Comparison of ENCODE assay signal across 9 mouse cellular contexts in genomic region chr10:81141455-81142210, GRCm38 (mm10). TPM values are rescaled to one million over a fixed set of nuclear protein-coding genes. Genes with fewer than 3 reads are reported as not detected.
DNase-seq lines count a peak whose midpoint lies in the region; ATAC-seq lines count a peak whose summit lies in the region.
"Had no signal": no experiment of that assay in that cellular context is flagged by ENCODE, and none has a peak within 500 bp of the region (broad histone marks: within the 10 kb centered on the region; RNA-seq: fewer than 3 reads in every experiment).

No protein-coding gene starts in this region.

- no peak overlapping the region for H3K4me2 ChIP-seq in hindbrain, embryonic 16.5 days (ENCODE audit: low read length)
- peak overlapping the region; percentile 92; the same call in 1 of the 2 replicates for H3K4me2 ChIP-seq in embryonic facial prominence, embryonic 14.5 days (ENCODE audit: low read depth, low read length)
- peak overlapping the region; percentile 93 for H3K4me2 ChIP-seq in liver, embryonic 16.5 days (ENCODE audit: low read depth, low read length)

- ATAC-seq in hindbrain, embryonic 16.5 days = no peak
- ATAC-seq in embryonic facial prominence, embryonic 14.5 days (ENCODE audit: low read depth) = no peak
- ATAC-seq in liver, embryonic 16.5 days (ENCODE audit: low read depth) = no peak

- no peak overlapping the region for H3K9ac ChIP-seq in hindbrain, embryonic 16.5 days (ENCODE audit: low read depth, low read length)
- H3K9ac ChIP-seq in embryonic facial prominence, embryonic 14.5 days (ENCODE audit: low read depth, low read length) = no peak overlapping the region
- H3K9ac ChIP-seq in liver, embryonic 16.5 days (ENCODE audit: low read depth, low read length) = peak overlapping the region; percentile 33; the same call in 1 of the 2 replicates

- 73% methylated on average over 7 of the region's 7 CpGs for WGBS in hindbrain, embryonic 10.5 days
- 79% methylated on average over 7 of the region's 7 CpGs for WGBS in hindbrain, embryonic 16.5 days
- WGBS in embryonic facial prominence, embryonic 14.5 days = 79% methylated on average over 4 of the region's 7 CpGs
- 76% methylated on average over 7 of the region's 7 CpGs for WGBS in liver, embryonic 16.5 days (ENCODE audit: insufficient replicate concordance)

- peaks cover 70% of the 10 kb centered on the region for H3K4me1 ChIP-seq in hindbrain, embryonic 10.5 days (replicated peaks)
- peaks cover 36% of the 10 kb centered on the region for H3K4me1 ChIP-seq in hindbrain, embryonic 16.5 days (ENCODE audit: control insufficient read depth, insufficient read depth, low read depth, low read length)
- peaks cover 31% of the 10 kb centered on the region for H3K4me1 ChIP-seq in embryonic facial prominence, embryonic 14.5 days (ENCODE audit: control insufficient read depth, insufficient read depth, low read length)
- H3K4me1 ChIP-seq in liver, embryonic 16.5 days (ENCODE audit: control insufficient read depth, low read depth, low read length) = peaks cover 60% of the 10 kb centered on the region

- peaks cover 43% of the 10 kb centered on the region for H3K36me3 ChIP-seq in hindbrain, embryonic 10.5 days
- H3K36me3 ChIP-seq in hindbrain, embryonic 16.5 days (ENCODE audit: control insufficient read depth, insufficient read depth, low read length) = peaks cover 25% of the 10 kb centered on the region
- peaks cover 33% of the 10 kb centered on the region for H3K36me3 ChIP-seq in embryonic facial prominence, embryonic 14.5 days (ENCODE audit: control insufficient read depth, insufficient read depth, low read length)
- H3K36me3 ChIP-seq in liver, embryonic 16.5 days (ENCODE audit: control insufficient read depth, insufficient read depth) = peaks cover 37% of the 10 kb centered on the region

- H3K9me3 ChIP-seq in hindbrain, embryonic 10.5 days = no peaks in the 10 kb centered on the region
- H3K9me3 ChIP-seq in hindbrain, embryonic 16.5 days (ENCODE audit: control insufficient read depth, low read length) = no peaks in the 10 kb centered on the region
- no peaks in the 10 kb centered on the region for H3K9me3 ChIP-seq in embryonic facial prominence, embryonic 14.5 days (ENCODE audit: control insufficient read depth, low read length)
- no peaks in the 10 kb centered on the region for H3K9me3 ChIP-seq in liver, embryonic 16.5 days (replicated peaks; ENCODE audit: control insufficient read depth, low read length)

- H3K27ac ChIP-seq in hindbrain, embryonic 10.5 days = peak overlapping the region; percentile 98; the same call in 1 of the 2 replicates
- H3K27ac ChIP-seq in hindbrain, embryonic 16.5 days (ENCODE audit: low read depth, low read length) = no peak overlapping the region
- H3K27ac ChIP-seq in embryonic facial prominence, embryonic 14.5 days (replicated peaks; ENCODE audit: low read depth, low read length) = peak overlapping the region; percentile 34; the same call in 1 of the 2 replicates
- H3K27ac ChIP-seq in liver, embryonic 16.5 days (ENCODE audit: low read length) = peak overlapping the region; percentile 58

- no peaks in the 10 kb centered on the region for H3K27me3 ChIP-seq in hindbrain, embryonic 10.5 days (ENCODE audit: insufficient read depth, poor library complexity, severe bottlenecking)
- no peaks in the 10 kb centered on the region for H3K27me3 ChIP-seq in hindbrain, embryonic 16.5 days (replicated peaks; ENCODE audit: control insufficient read depth, insufficient read depth, low read length)
- no peaks in the 10 kb centered on the region for H3K27me3 ChIP-seq in embryonic facial prominence, embryonic 14.5 days (replicated peaks; ENCODE audit: control insufficient read depth, insufficient read depth, low read length)
- H3K27me3 ChIP-seq in liver, embryonic 16.5 days (ENCODE audit: control insufficient read depth, insufficient read depth, low read depth, low read length) = no peaks in the 10 kb centered on the region

- no peak for DNase-seq in hindbrain, embryonic 10.5 days (ENCODE audit: low spot score)
- DNase-seq in R1 (ENCODE audit: low read depth, low spot score) = peak; percentile 82
- no peak for DNase-seq in embryonic facial prominence, embryonic 14.5 days (ENCODE audit: low spot score)
- no peak for DNase-seq in left cerebral cortex, adult 11 months (ENCODE audit: low spot score)
- no peak for DNase-seq in gastrocnemius, postnatal 4 days (ENCODE audit: low spot score in 2 of 2)
- DNase-seq in urinary bladder, postnatal 10 days (ENCODE audit: low spot score) = no peak
- DNase-seq: kidney, postnatal 4 days had no signal

- H3K4me3 ChIP-seq in hindbrain, embryonic 10.5 days = peak overlapping the region; percentile 74
- H3K4me3 ChIP-seq in hindbrain, embryonic 16.5 days (ENCODE audit: low read length) = no peak overlapping the region
- H3K4me3 ChIP-seq in embryonic facial prominence, embryonic 14.5 days (ENCODE audit: low read depth, low read length) = no peak overlapping the region
- peak overlapping the region; percentile 93 for H3K4me3 ChIP-seq in liver, embryonic 16.5 days (ENCODE audit: low read depth, low read length)

RNA-seq across cellular contexts. Expression of gene Zbtb7a, which starts 6.6 kb away (rescaled TPM):
- 9.4 and 12.4 TPM in 2 replicates for polyA plus RNA-seq in hindbrain, embryonic 10.5 days (2016; fragmentation: Nextera tagmentation; extraction: Ambion mirVana)
- polyA plus RNA-seq in hindbrain, embryonic 16.5 days (2015; fragmentation: Nextera tagmentation; extraction: Ambion mirVana) = 13.3 and 13.6 TPM in 2 replicates
- 24.1 and 25.9 TPM in 2 replicates for polyA plus RNA-seq in embryonic facial prominence, embryonic 14.5 days (2014; fragmentation: Nextera tagmentation; extraction: Ambion mirVana)
- 30.0 and 35.0 TPM in 2 replicates for polyA plus RNA-seq in liver, embryonic 16.5 days (2015; fragmentation: Nextera tagmentation; extraction: Ambion mirVana)
- total RNA-seq in gastrocnemius, postnatal 4 days (2021) = 10 to 100 TPM; 37.7 to 42.0 TPM

RNA-seq across cellular contexts. Expression of gene Pias4, which starts 26.1 kb away (rescaled TPM):
- polyA plus RNA-seq in hindbrain, embryonic 10.5 days (2016; fragmentation: Nextera tagmentation; extraction: Ambion mirVana) = 64.1 and 72.2 TPM in 2 replicates
- 47.1 and 56.9 TPM in 2 replicates for polyA plus RNA-seq in hindbrain, embryonic 16.5 days (2015; fragmentation: Nextera tagmentation; extraction: Ambion mirVana)
- 33.2 and 35.6 TPM in 2 replicates for polyA plus RNA-seq in embryonic facial prominence, embryonic 14.5 days (2014; fragmentation: Nextera tagmentation; extraction: Ambion mirVana)
- 21.8 and 22.1 TPM in 2 replicates for polyA plus RNA-seq in liver, embryonic 16.5 days (2015; fragmentation: Nextera tagmentation; extraction: Ambion mirVana)
- total RNA-seq in gastrocnemius, postnatal 4 days (2021) = 10 to 100 TPM; 22.1 to 22.5 TPM

RNA-seq across cellular contexts. Expression of gene Eef2, which starts 34.8 kb away (rescaled TPM):
- polyA plus RNA-seq in hindbrain, embryonic 10.5 days (2016; fragmentation: Nextera tagmentation; extraction: Ambion mirVana) = 495 and 570 TPM in 2 replicates
- 525 and 551 TPM in 2 replicates for polyA plus RNA-seq in hindbrain, embryonic 16.5 days (2015; fragmentation: Nextera tagmentation; extraction: Ambion mirVana)
- 549 and 578 TPM in 2 replicates for polyA plus RNA-seq in embryonic facial prominence, embryonic 14.5 days (2014; fragmentation: Nextera tagmentation; extraction: Ambion mirVana)
- polyA plus RNA-seq in liver, embryonic 16.5 days (2015; fragmentation: Nextera tagmentation; extraction: Ambion mirVana) = 266 and 282 TPM in 2 replicates
- 1,000 to 10,000 TPM; 1,324 to 1,404 TPM for total RNA-seq in gastrocnemius, postnatal 4 days (2021)

RNA-seq across cellular contexts. Expression of gene Map2k2, which starts 35.9 kb away (rescaled TPM):
- polyA plus RNA-seq in hindbrain, embryonic 10.5 days (2016; fragmentation: Nextera tagmentation; extraction: Ambion mirVana) = 218 and 261 TPM in 2 replicates
- polyA plus RNA-seq in hindbrain, embryonic 16.5 days (2015; fragmentation: Nextera tagmentation; extraction: Ambion mirVana) = 236 and 240 TPM in 2 replicates
- polyA plus RNA-seq in embryonic facial prominence, embryonic 14.5 days (2014; fragmentation: Nextera tagmentation; extraction: Ambion mirVana) = 166 and 178 TPM in 2 replicates
- 93.8 and 100 TPM in 2 replicates for polyA plus RNA-seq in liver, embryonic 16.5 days (2015; fragmentation: Nextera tagmentation; extraction: Ambion mirVana)
- 100 to 1,000 TPM; 148 to 152 TPM for total RNA-seq in gastrocnemius, postnatal 4 days (2021)

RNA-seq across cellular contexts. Expression of gene Dapk3, which starts 41.2 kb away (rescaled TPM):
- 58.3 and 75.6 TPM in 2 replicates for polyA plus RNA-seq in hindbrain, embryonic 10.5 days (2016; fragmentation: Nextera tagmentation; extraction: Ambion mirVana)
- 49.0 and 58.7 TPM in 2 replicates for polyA plus RNA-seq in hindbrain, embryonic 16.5 days (2015; fragmentation: Nextera tagmentation; extraction: Ambion mirVana)
- polyA plus RNA-seq in embryonic facial prominence, embryonic 14.5 days (2014; fragmentation: Nextera tagmentation; extraction: Ambion mirVana) = 53.4 and 58.3 TPM in 2 replicates
- polyA plus RNA-seq in liver, embryonic 16.5 days (2015; fragmentation: Nextera tagmentation; extraction: Ambion mirVana) = 11.0 and 12.2 TPM in 2 replicates
- total RNA-seq in gastrocnemius, postnatal 4 days (2021) = 10 to 100 TPM; 40.2 to 41.4 TPM

Comparison
In these comparisons a context has a peak if more than half of its experiments do, and no peak if none do; other contexts are left out.
1. H3K4me3 ChIP-seq: peak in hindbrain, embryonic 10.5 days (single experiment) and liver, embryonic 16.5 days (single experiment); none in hindbrain, embryonic 16.5 days (single experiment) and embryonic facial prominence, embryonic 14.5 days (single experiment).